In the genomic region with DNA sequence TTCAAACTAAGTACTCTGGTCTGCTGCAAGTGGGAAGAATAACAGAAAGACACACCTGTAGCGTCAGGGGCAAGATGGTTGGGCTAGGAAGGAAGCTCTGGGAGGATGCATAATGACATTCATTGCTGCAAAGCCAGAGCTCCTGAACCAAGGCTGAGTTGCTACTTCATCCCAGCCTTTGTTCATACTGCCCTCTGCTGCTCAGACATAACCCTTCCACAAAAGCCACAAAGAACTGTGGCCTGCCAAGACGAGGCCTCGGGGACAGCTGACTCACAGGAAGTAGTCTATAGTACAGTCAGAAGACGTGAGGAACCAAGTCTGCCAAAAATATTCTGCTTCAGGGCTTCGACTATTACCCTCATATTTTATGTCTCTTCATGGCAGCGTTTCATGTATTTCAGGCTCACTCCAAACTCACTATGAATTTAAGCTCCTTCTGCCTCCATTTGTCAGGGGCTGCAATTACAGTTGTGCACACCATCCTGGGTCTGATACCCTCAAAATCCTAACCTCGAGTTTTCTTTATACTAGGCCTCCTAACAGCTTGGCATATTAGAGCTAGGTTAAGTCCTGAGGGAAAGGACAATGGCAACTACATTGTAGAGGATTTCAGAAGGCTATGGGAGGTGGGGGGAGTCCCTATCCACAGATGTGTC, we compare ENCODE assay signal across 8 mouse cellular contexts. TPM values are rescaled to one million over a fixed set of nuclear protein-coding genes. Genes with fewer than 3 reads are reported as not detected.
DNase-seq lines count a peak whose midpoint lies in the region; ATAC-seq and TF ChIP-seq lines count a peak whose summit lies in the region.

No protein-coding gene starts in this region.

- no peaks in the 10 kb centered on the region for H3K4me1 ChIP-seq in ES-E14 (ENCODE audit: control insufficient read depth in 2 of 2, insufficient read depth in 2 of 2, low read length in 2 of 2, poor library complexity in 1 of 2)
- H3K4me1 ChIP-seq in lung, embryonic 14.5 days (ENCODE audit: insufficient read depth): no peaks in the 10 kb centered on the region
- H3K4me1 ChIP-seq in olfactory bulb, adult 2 months (ENCODE audit: control insufficient read depth, insufficient read depth, low read length): no peaks in the 10 kb centered on the region
- H3K4me1 ChIP-seq in thymus, adult 2 months (replicated peaks; ENCODE audit: control insufficient read depth, insufficient read depth, low read length): no peaks in the 10 kb centered on the region

- no peak overlapping the region for H3K4me3 ChIP-seq in ES-E14 (ENCODE audit: insufficient read depth in 1 of 2, low read depth in 1 of 2, low read length in 2 of 2, poor library complexity in 1 of 2, severe bottlenecking in 1 of 2)
- H3K4me3 ChIP-seq in lung, embryonic 14.5 days (ENCODE audit: low read depth, low read length): no peak overlapping the region
- H3K4me3 ChIP-seq in olfactory bulb, adult 2 months (ENCODE audit: insufficient read depth, low read depth, low read length): no peak overlapping the region
- no peak overlapping the region for H3K4me3 ChIP-seq in thymus, adult 2 months (ENCODE audit: control insufficient read depth, insufficient read depth, low read length)

- no peaks in the 10 kb centered on the region for H3K9me3 ChIP-seq in ES-E14 (ENCODE audit: control insufficient read depth, insufficient read depth, low read depth, low read length)
- no peaks in the 10 kb centered on the region for H3K9me3 ChIP-seq in lung, embryonic 14.5 days (ENCODE audit: low read depth, low read length)

- WGBS in lung, embryonic 14.5 days: 13% methylated on average over 7 of the region's 7 CpGs
- 15% methylated on average over 7 of the region's 7 CpGs for WGBS in olfactory bulb, adult 2 months
- WGBS in thymus, adult 2 months: 4% methylated on average over 7 of the region's 7 CpGs

- no peak overlapping the region for H3K4me2 ChIP-seq in lung, embryonic 14.5 days

- no peak for TF ChIP-seq POLR2A in olfactory bulb, adult 2 months (IDR thresholded peaks at IDR 0.05; ENCODE audit: insufficient read depth, low read depth, low read length)
- TF ChIP-seq POLR2A in thymus, adult 2 months (IDR thresholded peaks at IDR 0.05; ENCODE audit: control insufficient read depth, extremely low read depth, insufficient read depth, low read length, poor library complexity): no peak

- no peak overlapping the region for H3K27ac ChIP-seq in ES-E14 (ENCODE audit: insufficient read depth, low read depth, low read length, poor library complexity, severe bottlenecking)
- H3K27ac ChIP-seq in lung, embryonic 14.5 days (ENCODE audit: low read depth): no peak overlapping the region
- no peak overlapping the region for H3K27ac ChIP-seq in olfactory bulb, adult 2 months (ENCODE audit: insufficient read depth, low read depth, low read length)
- no peak overlapping the region for H3K27ac ChIP-seq in thymus, adult 2 months (ENCODE audit: control insufficient read depth, insufficient read depth, low read length)

- TF ChIP-seq CTCF in lung, embryonic 14.5 days (IDR thresholded peaks at IDR 0.05; ENCODE audit: low read depth): peak; percentile 87
- peak; percentile 27; the same call in 1 of the 2 replicates for TF ChIP-seq CTCF in olfactory bulb, adult 2 months (IDR thresholded peaks at IDR 0.05; ENCODE audit: insufficient read depth, low read depth, low read length)
- TF ChIP-seq CTCF in thymus, adult 2 months (IDR thresholded peaks at IDR 0.05; ENCODE audit: borderline replicate concordance, control insufficient read depth, extremely low read depth, insufficient read depth, low read length, poor library complexity): no peak

- H3K9ac ChIP-seq in ES-E14 (ENCODE audit: insufficient read depth, low read depth, low read length, poor library complexity, severe bottlenecking): no peak overlapping the region
- no peak overlapping the region for H3K9ac ChIP-seq in lung, embryonic 14.5 days

- DNase-seq in ES-E14 (ENCODE audit: low read depth, low spot score): peak; percentile 52
- peak; percentile 50 for DNase-seq in cerebellum, adult 8-10 months
- DNase-seq in layer of hippocampus, adult 8-10 months (ENCODE audit: low spot score in 2 of 2): peak; percentile 45 to 53
- peak; percentile 91 for DNase-seq in lung, embryonic 14.5 days
- DNase-seq in thymus, adult 2 months: peak; percentile 56

- peak; percentile 97 for ATAC-seq in frontal cortex, adult (ENCODE audit: low TSS enrichment)
- peak; percentile 99 to 100 for ATAC-seq in hematopoietic stem cell, adult 5-6 weeks (replicated peaks in 1 of 2; ENCODE audit: insufficient read depth in 1 of 2, low FRiP score in 2 of 2, low TSS enrichment in 1 of 2, low read depth in 1 of 2, poor library complexity in 2 of 2, severe bottlenecking in 2 of 2)
- ATAC-seq in lung, embryonic 14.5 days (ENCODE audit: insufficient read depth): peak; percentile 93

- no peaks in the 10 kb centered on the region for H3K36me3 ChIP-seq in ES-E14 (ENCODE audit: control insufficient read depth, insufficient read depth, low read length, poor library complexity, severe bottlenecking)
- peaks cover 3% of the 10 kb centered on the region; the same call in 1 of the 2 replicates for H3K36me3 ChIP-seq in lung, embryonic 14.5 days (ENCODE audit: insufficient read depth)
- H3K36me3 ChIP-seq in thymus, adult 2 months (ENCODE audit: control insufficient read depth, insufficient read depth, low read length): no peaks in the 10 kb centered on the region

- no peaks in the 10 kb centered on the region for H3K27me3 ChIP-seq in lung, embryonic 14.5 days (ENCODE audit: insufficient read depth, low read length)
- H3K27me3 ChIP-seq in thymus, adult 2 months (ENCODE audit: control insufficient read depth, insufficient read depth, low read length): no peaks in the 10 kb centered on the region

- in situ Hi-C loops in ES-E14 (cut with MboI; ENCODE audit: low sequenced_read_pairs in 2 of 2, unreplicated experiment in 2 of 2): loop anchor here (10.0 to 25.0 kb wide), 3 partner anchors 174 to 599 kb away; partner anchors contain the start of genes Hsd17b7 (in 1 of the 2) and Nuf2 (in 1 of the 2)

TF ChIP-seq in ES-E14, 5 proteins besides CTCF, POLR2A, EP300 and RAD21:
- no peak for TF ChIP-seq HCFC1 (IDR thresholded peaks at IDR 0.05; ENCODE audit: borderline replicate concordance, insufficient read depth, low read length)
- no peak for TF ChIP-seq MAFK (IDR thresholded peaks at IDR 0.05; ENCODE audit: insufficient read depth, low read depth, low read length)
- TF ChIP-seq ZNF384 (IDR thresholded peaks at IDR 0.05; ENCODE audit: low read depth, low read length): no peak
- peak; percentile 77 for TF ChIP-seq ZC3H11A (IDR thresholded peaks at IDR 0.05; ENCODE audit: borderline replicate concordance, low read depth, low read length)

RNA-seq across cellular contexts. Expression of gene Ddr2, which starts 25.9 kb away (rescaled TPM):
- total RNA-seq in ES-E14 (2012; rRNA removed): 5.4 and 6.8 TPM in 2 replicates
- 0.38 TPM in 1 of 2 replicates, not detected in the other for total RNA-seq in hematopoietic stem cell, adult 5-6 weeks (2017)
- total RNA-seq in layer of hippocampus, adult 8-10 months (2022): 1 to 10 TPM; 5.3 to 7.2 (median 6.8) TPM
- 52.4 and 53.6 TPM in 2 replicates for polyA plus RNA-seq in lung, embryonic 14.5 days (2014; fragmentation: Nextera tagmentation; extraction: Ambion mirVana)
- polyA plus RNA-seq in olfactory bulb, adult 2 months (2012; ENCODE audit: insufficient read depth, insufficient read length, low replicate concordance, missing spikeins): not detected in 2 replicates
- polyA plus RNA-seq in thymus, adult 2 months (2012; rRNA removed): 3.6 and 4.2 TPM in 2 replicates

RNA-seq across cellular contexts. Expression of gene Uap1, which starts 38.3 kb away (rescaled TPM):
- 21.1 and 22.2 TPM in 2 replicates for total RNA-seq in ES-E14 (2012; rRNA removed)
- total RNA-seq in hematopoietic stem cell, adult 5-6 weeks (2017): 73.9 and 113 TPM in 2 replicates
- 10 to 100 TPM; 52.0 to 61.3 (median 55.7) TPM for total RNA-seq in layer of hippocampus, adult 8-10 months (2022)
- 54.4 and 59.5 TPM in 2 replicates for polyA plus RNA-seq in lung, embryonic 14.5 days (2014; fragmentation: Nextera tagmentation; extraction: Ambion mirVana)
- not detected in 2 replicates for polyA plus RNA-seq in olfactory bulb, adult 2 months (2012; ENCODE audit: insufficient read depth, insufficient read length, low replicate concordance, missing spikeins)
- 16.1 and 17.3 TPM in 2 replicates for polyA plus RNA-seq in thymus, adult 2 months (2012; rRNA removed)
